Mouse (Mus musculus) hindbrain, embryonic 10.5 days (tissue): ENCODE data around the gene Lix1l. TPM values are rescaled to one million over a fixed set of nuclear protein-coding genes. Genes with fewer than 3 reads are reported as not detected.
"Not testable (repeated sequence)": the region's sequence is repeated elsewhere in the genome, so short reads cannot be mapped to it uniquely, and the experiment has no call there.

Experiments used
- DNase-seq: peaks from one replicate; pipeline ENCODE4 v3.0.0-alpha.2; 2017; ENCODE audit warnings: low spot score
- H3K27ac ChIP-seq: fragments of 300-500 bp; sonication (generic); 2 replicates; pipeline ENCODE4 v1.5.1; 2016; ENCODE audit warnings: mild to moderate bottlenecking, moderate library complexity
- H3K27me3 ChIP-seq: fragments of 300-500 bp; sonication (generic); 2 replicates; pipeline ENCODE4 v1.6.1; 2016; ENCODE audit warnings: mild to moderate bottlenecking; ENCODE audit not compliant: poor library complexity, insufficient read depth, severe bottlenecking
- H3K36me3 ChIP-seq: fragments of 300-500 bp; sonication (generic); 2 replicates; pipeline ENCODE4 v1.6.1; 2016; ENCODE audit warnings: mild to moderate bottlenecking, moderate library complexity
- H3K4me1 ChIP-seq: fragments of 300-500 bp; sonication (generic); replicated peaks from 2 replicates; pipeline ENCODE4 v1.6.1; 2016; ENCODE audit warnings: mild to moderate bottlenecking
- H3K4me3 ChIP-seq: fragments of 300-500 bp; sonication (generic); 2 replicates; pipeline ENCODE4 v1.5.1; 2016; ENCODE audit warnings: mild to moderate bottlenecking, moderate library complexity
- H3K9me3 ChIP-seq: fragments of 300-500 bp; sonication (generic); 2 replicates; pipeline ENCODE4 v1.6.1; 2016; ENCODE audit warnings: mild to moderate bottlenecking, moderate library complexity
- WGBS: fragments of 180-500 bp; shearing (Covaris S2); methylation state at CpG from one replicate; pipeline ENCODE4 v1.1.7; 2016; 5-methylcytosine and 5-hydroxymethylcytosine counted together
- polyA plus RNA-seq: library from polyadenylated mRNA; unstranded; fragments of >200 nt; fragmentation: Nextera tagmentation; extraction: Ambion mirVana; gene quantifications from 2 replicates; pipeline ENCODE4 v1.2.1, GENCODE M21; 2016

Gene Lix1l
- polyA plus RNA-seq, 1 experiment from 2014 or later, result 5.5 TPM

DNA sequence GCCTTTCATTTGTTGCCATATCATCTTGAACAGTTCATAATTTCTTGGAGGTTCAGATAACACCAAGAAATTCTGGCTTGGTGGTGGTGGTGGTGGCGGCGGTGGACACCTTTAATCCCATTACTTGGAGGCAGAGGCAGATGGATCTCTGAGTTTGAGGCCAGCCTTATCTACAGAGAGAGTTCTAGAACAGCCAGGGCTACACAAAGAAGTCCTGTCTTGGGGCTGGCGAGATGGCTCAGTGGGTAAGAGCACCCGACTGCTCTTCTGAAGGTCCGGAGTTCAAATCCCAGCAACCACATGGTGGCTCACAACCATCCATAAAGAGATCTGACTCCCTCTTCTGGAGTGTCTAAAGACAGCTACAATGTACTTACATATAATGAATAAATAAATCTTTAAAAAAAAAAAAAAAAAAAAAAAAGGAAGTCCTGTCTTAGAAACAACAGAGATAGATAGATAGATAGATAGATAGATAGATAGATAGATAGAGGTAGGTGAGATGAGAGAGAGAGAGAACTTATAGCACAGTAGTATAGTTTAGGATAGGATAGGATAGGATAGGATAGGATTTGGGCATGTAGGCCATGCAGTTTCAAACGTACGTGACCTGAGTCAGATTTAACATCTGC is 64.9 kb downstream of the Lix1l start:
- Histone ChIP-seq H3K4me1 (peaks cover 30% of the 10 kb centered on the region), H3K27me3 (peaks cover 14% of the 10 kb centered on the region)
- H3K27ac ChIP-seq, H3K9me3 ChIP-seq, H3K36me3 ChIP-seq, H3K4me3 ChIP-seq, DNase-seq: not testable (repeated sequence)
- WGBS, result 90% methylated on average over 7 of the region's 7 CpGs

GRCm38 (mm10) chr3:96666916-96667315 is 66.0 kb downstream of the Lix1l start:
- peaks cover 25% of the 10 kb centered on the region for H3K27me3 ChIP-seq
- no peaks in the 10 kb centered on the region for H3K36me3 ChIP-seq
- DNase-seq, result no peak
- no peak overlapping the region for H3K4me3 ChIP-seq
- H3K4me1 ChIP-seq, result peaks cover 30% of the 10 kb centered on the region
- H3K9me3 ChIP-seq, result no peaks in the 10 kb centered on the region
- no peak overlapping the region for H3K27ac ChIP-seq
- 95% methylated on average over 5 of the region's 5 CpGs for WGBS

- Histone ChIP-seq H3K4me3 (no peak overlapping the region), H3K27me3 (peaks cover 28% of the 10 kb centered on the region), H3K4me1 (peaks cover 30% of the 10 kb centered on the region), H3K27ac (no peak overlapping the region), H3K36me3 (no peaks in the 10 kb centered on the region), H3K9me3 (no peaks in the 10 kb centered on the region)
- WGBS, result 25% methylated on average over 1 of the region's 1 CpGs
- DNase-seq, result no peak
These were observed 66.4 kb downstream of the Lix1l start for GRCm38 (mm10) chr3:96667316-96667715.

GRCm38 (mm10) chr3:96668424-96669067 is 67.6 kb downstream of the Lix1l start:
- Histone ChIP-seq H3K9me3 (no peaks in the 10 kb centered on the region), H3K4me3 (no peak overlapping the region), H3K36me3 (no peaks in the 10 kb centered on the region), H3K27ac (no peak overlapping the region), H3K27me3 (peaks cover 28% of the 10 kb centered on the region), H3K4me1 (peaks cover 21% of the 10 kb centered on the region)
- no peak for DNase-seq
- 95% methylated on average over 5 of the region's 5 CpGs for WGBS

GRCm38 (mm10) chr3:96669727-96670468 is 68.9 kb downstream of the Lix1l start, which contains the start of gene Ankrd35:
Gene Ankrd35, plus strand, starts transcription at chr3:96670131.
- Histone ChIP-seq H3K27me3 (peaks cover 21% of the 10 kb centered on the region), H3K9me3 (no peaks in the 10 kb centered on the region), H3K27ac (peak within 1 kb of the TSS; percentile 59; the same call in 1 of the 2 replicates), H3K4me1 (peaks cover 20% of the 10 kb centered on the region), H3K4me3 (peak within 1 kb of the TSS; percentile 57), H3K36me3 (no peaks in the 10 kb centered on the region)
- 4% methylated on average over 35 of the region's 35 CpGs for WGBS
- peak; percentile 86 for DNase-seq

DNA sequence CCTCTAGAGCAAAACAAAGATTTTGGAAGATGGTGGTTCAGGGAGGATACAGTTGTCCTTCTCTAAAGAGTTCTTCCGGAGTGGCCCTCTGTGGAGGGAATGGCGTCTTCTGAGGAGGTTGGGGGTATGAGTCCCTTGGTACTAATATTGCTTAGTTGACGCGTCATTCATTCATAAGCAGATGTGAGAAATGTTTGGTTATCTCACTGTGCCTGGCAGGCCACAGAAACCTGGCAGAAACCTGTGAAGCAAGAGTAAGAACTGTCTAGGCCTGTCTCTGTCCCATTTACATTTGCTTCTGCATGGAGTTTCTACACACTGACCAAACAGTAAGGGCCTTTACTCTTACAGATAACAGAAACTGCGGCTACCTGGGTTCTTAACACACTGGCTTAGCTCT is 70.6 kb downstream of the Lix1l start:
- no peaks in the 10 kb centered on the region for H3K36me3 ChIP-seq
- no peak overlapping the region for H3K27ac ChIP-seq
- no peak for DNase-seq
- peaks cover 28% of the 10 kb centered on the region for H3K4me1 ChIP-seq
- H3K27me3 ChIP-seq, result peaks cover 21% of the 10 kb centered on the region
- no peaks in the 10 kb centered on the region for H3K9me3 ChIP-seq
- no peak overlapping the region for H3K4me3 ChIP-seq
- WGBS, result 94% methylated on average over 5 of the region's 5 CpGs

DNA sequence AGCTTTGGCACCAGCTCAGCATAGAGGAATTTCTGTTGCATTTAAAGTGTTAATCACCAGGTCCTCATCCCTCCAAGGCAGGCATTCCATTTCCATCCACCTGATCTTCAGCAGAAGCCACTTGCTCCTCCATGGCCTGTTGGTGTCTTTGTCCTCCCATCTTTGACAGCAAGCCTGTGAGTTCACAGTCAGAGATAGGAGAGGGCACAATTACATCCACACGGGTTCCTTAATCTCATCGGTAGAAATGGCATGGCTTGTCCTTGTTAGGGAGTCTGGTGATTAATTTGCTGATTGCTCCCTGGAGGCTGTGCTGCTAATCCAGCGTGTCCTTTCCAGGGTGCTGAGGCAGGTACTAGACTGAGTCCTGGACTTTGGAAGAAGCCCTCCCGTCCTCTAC is 72.6 kb downstream of the Lix1l start:
- no peak for DNase-seq
- Histone ChIP-seq H3K4me1 (peaks cover 28% of the 10 kb centered on the region), H3K27me3 (peaks cover 28% of the 10 kb centered on the region), H3K36me3 (no peaks in the 10 kb centered on the region), H3K4me3 (no peak overlapping the region), H3K27ac (no peak overlapping the region), H3K9me3 (no peaks in the 10 kb centered on the region)
- WGBS, result 79% methylated on average over 4 of the region's 4 CpGs

- 50% methylated on average over 8 of the region's 8 CpGs for WGBS
- H3K4me3 ChIP-seq, result no peak overlapping the region
- peaks cover 27% of the 10 kb centered on the region for H3K4me1 ChIP-seq
- peaks cover 37% of the 10 kb centered on the region for H3K27me3 ChIP-seq
- no peaks in the 10 kb centered on the region for H3K9me3 ChIP-seq
- no peaks in the 10 kb centered on the region for H3K36me3 ChIP-seq
- DNase-seq, result peak; percentile 25
- no peak overlapping the region for H3K27ac ChIP-seq
These were observed 73.5 kb downstream of the Lix1l start for GRCm38 (mm10) chr3:96674442-96674841.

DNA sequence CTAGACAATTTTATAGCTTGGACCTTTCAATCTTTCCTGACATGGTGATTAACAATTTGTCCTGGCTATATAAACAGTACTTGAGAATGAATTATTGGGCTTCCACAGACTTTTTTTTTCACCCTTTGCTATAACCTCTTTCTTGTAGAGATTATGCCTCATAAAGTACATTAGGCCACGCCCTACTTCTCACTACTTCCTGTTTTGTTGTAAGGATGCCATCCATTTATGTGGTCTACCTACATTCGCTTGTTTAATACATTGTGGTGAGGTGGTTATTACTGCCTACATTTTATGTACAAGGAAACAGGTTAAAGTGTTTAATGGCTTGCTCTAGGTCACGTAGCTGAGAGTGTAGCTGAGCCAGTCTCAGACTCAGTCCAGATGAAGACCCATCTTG is 74.2 kb downstream of the Lix1l start:
- H3K9me3 ChIP-seq, result no peaks in the 10 kb centered on the region
- H3K4me3 ChIP-seq, result no peak overlapping the region
- DNase-seq, result no peak
- no peak overlapping the region for H3K27ac ChIP-seq
- WGBS, result 88% methylated on average over 3 of the region's 3 CpGs
- no peaks in the 10 kb centered on the region for H3K36me3 ChIP-seq
- H3K27me3 ChIP-seq, result peaks cover 44% of the 10 kb centered on the region
- peaks cover 25% of the 10 kb centered on the region for H3K4me1 ChIP-seq

DNA sequence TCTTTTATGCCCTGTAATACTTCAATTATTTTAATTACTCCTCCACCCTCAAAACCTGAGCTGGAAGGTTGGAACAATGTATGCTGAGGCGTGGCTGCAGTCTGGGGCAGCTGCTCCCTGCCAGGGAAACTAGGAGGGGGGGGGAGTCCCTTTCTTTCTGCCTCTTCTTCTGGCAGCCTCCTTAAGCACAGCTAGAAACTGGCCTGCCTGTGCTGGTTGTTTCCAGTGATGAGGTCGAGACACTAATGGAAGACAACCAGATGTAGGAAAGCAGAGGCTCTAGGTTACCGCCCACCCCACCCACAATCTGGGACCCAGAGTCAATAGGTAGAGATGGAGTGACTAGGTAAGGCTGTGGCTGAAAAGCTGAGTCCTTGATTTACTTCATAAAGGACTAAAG is 74.7 kb downstream of the Lix1l start:
- 36% methylated on average over 3 of the region's 3 CpGs for whole genome bisulfite sequencing

More for the DNA sequence above, 74.7 kb downstream of the Lix1l start:
- H3K9me3 ChIP-seq, result no peaks in the 10 kb centered on the region
- peaks cover 25% of the 10 kb centered on the region for H3K4me1 ChIP-seq
- no peak overlapping the region for H3K27ac ChIP-seq
- no peak overlapping the region for H3K4me3 ChIP-seq
- H3K27me3 ChIP-seq, result peaks cover 44% of the 10 kb centered on the region
- no peak for DNase-seq
- no peaks in the 10 kb centered on the region for H3K36me3 ChIP-seq

Other genes starting within 250 kb of the Lix1l start
- 0.25 TPM in 1 of 2 replicates, not detected in the other for gene BC107364, start 148.8 kb upstream of the Lix1l start, polyA plus RNA-seq
- gene Hfe2, start 76.0 kb upstream of the Lix1l start, polyA plus RNA-seq, result 0.89 and 2.2 TPM in 2 replicates
- gene Txnip, start 43.2 kb upstream of the Lix1l start, polyA plus RNA-seq, result 36.3 and 38.1 TPM in 2 replicates
- 0.55 and 0.93 TPM in 2 replicates for gene Gm16253, start 24.2 kb upstream of the Lix1l start, polyA plus RNA-seq
- 25.3 and 29.4 TPM in 2 replicates for gene Polr3gl, start 7.0 kb upstream of the Lix1l start, polyA plus RNA-seq
- 0.92 and 1.5 TPM in 2 replicates for gene Ankrd34a, start 4.5 kb upstream of the Lix1l start, polyA plus RNA-seq
- 185 and 210 TPM in 2 replicates for gene Rbm8a, start 28.8 kb downstream of the Lix1l start, polyA plus RNA-seq
- 39.3 and 41.8 TPM in 2 replicates for gene Pex11b, start 34.2 kb downstream of the Lix1l start, polyA plus RNA-seq
- 0.06 and 0.13 TPM in 2 replicates for gene Gm42957, start 34.3 kb downstream of the Lix1l start, polyA plus RNA-seq
- 0.31 and 0.35 TPM in 2 replicates for gene Itga10, start 44.4 kb downstream of the Lix1l start, polyA plus RNA-seq
- gene Ankrd35, start 69.0 kb downstream of the Lix1l start, polyA plus RNA-seq, result 0.10 and 0.16 TPM in 2 replicates
- gene Pias3, start 95.2 kb downstream of the Lix1l start, polyA plus RNA-seq, result 46.2 and 48.3 TPM in 2 replicates
- 17.1 and 19.4 TPM in 2 replicates for gene Nudt17, start 107.4 kb downstream of the Lix1l start, polyA plus RNA-seq
- 44.4 and 45.3 TPM in 2 replicates for gene Polr3c, start 126.5 kb downstream of the Lix1l start, polyA plus RNA-seq
- 63.8 and 64.2 TPM in 2 replicates for gene Rnf115, start 126.5 kb downstream of the Lix1l start, polyA plus RNA-seq
- gene Pdzk1, start 228.1 kb downstream of the Lix1l start, polyA plus RNA-seq, result 0.25 and 0.29 TPM in 2 replicates
- gene Cd160, start 228.2 kb downstream of the Lix1l start, polyA plus RNA-seq, result 0.06 and 0.14 TPM in 2 replicates